Mouse (Mus musculus) limb, embryonic 12.5 days (tissue): ENCODE results near the gene Rims4. TPM values are rescaled to one million over a fixed set of nuclear protein-coding genes. Genes with fewer than 3 reads are reported as not detected.

Experiments used
- ATAC-seq: fragments of 200-750 bp; cut with Nextera tagmentation; 2 replicates; pipeline ENCODE4 v1.8.0; 2017; ENCODE audit warnings: low read depth, moderate TSS enrichment; ENCODE audit not compliant: insufficient number of reproducible peaks, insufficient read depth, low FRiP score, low TSS enrichment
- H3K27ac ChIP-seq: fragments of 300-500 bp; sonication (generic); 2 replicates; pipeline ENCODE4 v1.5.1; 2016; ENCODE audit warnings: mild to moderate bottlenecking, moderate library complexity
- H3K27me3 ChIP-seq: fragments of 300-500 bp; sonication (generic); 2 replicates; pipeline ENCODE4 v1.6.1; 2016; ENCODE audit warnings: mild to moderate bottlenecking, moderate library complexity
- H3K36me3 ChIP-seq: fragments of 300-500 bp; sonication (generic); 2 replicates; pipeline ENCODE4 v1.6.1; 2016; ENCODE audit warnings: mild to moderate bottlenecking, moderate library complexity
- H3K4me1 ChIP-seq: fragments of 300-500 bp; sonication (generic); replicated peaks from 2 replicates; pipeline ENCODE4 v1.6.1; 2016
- H3K4me2 ChIP-seq: fragments of 300-500 bp; sonication (generic); 2 replicates; pipeline ENCODE4 v1.6.1; 2016; ENCODE audit warnings: mild to moderate bottlenecking, moderate library complexity
- H3K4me3 ChIP-seq: fragments of 300-500 bp; sonication (generic); replicated peaks from 2 replicates; pipeline ENCODE4 v1.5.1; 2016; ENCODE audit warnings: mild to moderate bottlenecking
- H3K9ac ChIP-seq: fragments of 300-500 bp; sonication (generic); replicated peaks from 2 replicates; pipeline ENCODE4 v1.6.1; 2016; ENCODE audit warnings: mild to moderate bottlenecking, moderate library complexity
- H3K9me3 ChIP-seq: fragments of 300-500 bp; sonication (generic); 2 replicates; pipeline ENCODE4 v1.6.1; 2016; ENCODE audit warnings: mild to moderate bottlenecking, moderate library complexity
- WGBS: fragments of 180-500 bp; shearing (Covaris S2); methylation state at CpG from one replicate; pipeline ENCODE4 v1.1.7; 2016; 5-methylcytosine and 5-hydroxymethylcytosine counted together
- polyA plus RNA-seq: library from polyadenylated mRNA; unstranded; fragments of >200 nt; fragmentation: Nextera tagmentation; extraction: Ambion mirVana; gene quantifications from 2 replicates; pipeline ENCODE4 v1.2.1, GENCODE M21; 2016

Rims4 gene
- polyA plus RNA-seq, 1 experiment from 2014 or later = 0.26 TPM

DNA sequence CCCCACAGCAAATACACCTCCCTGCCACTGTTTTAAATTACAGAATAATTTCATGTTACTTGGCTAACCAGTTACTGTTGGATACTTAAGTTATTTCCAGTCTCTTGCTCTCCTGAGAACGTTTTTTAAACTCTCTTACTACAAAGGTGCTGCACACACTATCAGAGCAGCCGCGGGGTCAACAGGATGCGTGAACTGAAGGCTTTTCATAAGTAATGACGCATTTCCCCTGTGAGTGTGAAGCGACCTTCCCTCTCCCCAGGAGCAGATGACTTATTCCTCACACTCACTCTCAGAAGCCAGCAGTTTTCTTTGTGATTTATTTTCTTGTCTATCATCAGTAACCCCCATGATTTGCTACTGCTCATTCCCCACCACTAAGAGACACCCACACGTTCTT is 13.7 kb upstream of the Rims4 start:
- Histone ChIP-seq H3K36me3 (no peaks in the 10 kb centered on the region), H3K27me3 (peaks cover 23% of the 10 kb centered on the region; the same call in 1 of the 2 replicates), H3K4me3 (no peak overlapping the region), H3K9ac (no peak overlapping the region), H3K27ac (no peak overlapping the region), H3K9me3 (no peaks in the 10 kb centered on the region), H3K4me2 (no peak overlapping the region), H3K4me1 (peaks cover 4% of the 10 kb centered on the region; the same call in 1 of the 2 replicates)
- WGBS = 36% methylated on average over 7 of the region's 7 CpGs
- no peak for ATAC-seq

DNA sequence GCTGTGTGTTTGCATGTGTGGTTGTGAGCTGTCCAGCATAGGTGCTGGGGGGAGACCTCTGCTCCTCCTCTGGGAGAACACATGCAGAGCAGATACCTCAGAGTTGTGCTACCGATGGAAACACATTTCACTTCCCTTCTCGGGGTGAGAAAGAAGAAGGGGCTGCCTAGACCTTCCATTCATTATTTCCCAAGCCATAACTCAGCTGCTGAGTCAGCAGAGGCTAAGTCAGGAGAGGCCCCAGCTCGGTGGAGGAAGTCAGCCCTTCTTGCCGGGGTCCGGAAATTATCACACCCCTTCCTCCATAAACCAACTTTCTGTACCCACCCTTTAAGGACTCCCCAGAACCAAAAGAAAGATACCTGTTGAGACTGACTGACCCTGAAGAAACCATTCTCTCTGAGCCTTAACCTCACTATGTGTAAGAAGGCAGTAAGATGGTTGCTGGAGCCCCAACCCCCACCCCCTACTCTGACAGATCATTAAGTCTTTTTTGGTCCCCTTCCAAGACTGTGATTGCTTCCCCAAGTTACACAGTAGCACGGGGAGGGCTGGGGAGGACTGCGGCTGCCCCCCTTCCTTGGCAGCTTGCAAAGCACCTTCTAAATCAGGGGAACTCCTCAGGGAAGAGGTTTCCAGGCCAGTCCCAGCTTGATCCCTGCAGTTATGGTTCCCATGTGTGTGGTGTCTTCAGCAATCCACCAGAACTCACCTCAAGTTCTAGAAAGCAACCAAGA is 10.1 kb upstream of the Rims4 start:
- Histone ChIP-seq H3K27ac (no peak overlapping the region), H3K4me3 (no peak overlapping the region), H3K4me2 (no peak overlapping the region), H3K4me1 (peaks cover 4% of the 10 kb centered on the region; the same call in 1 of the 2 replicates), H3K9me3 (no peaks in the 10 kb centered on the region), H3K27me3 (peaks cover 31% of the 10 kb centered on the region; the same call in 1 of the 2 replicates), H3K36me3 (no peaks in the 10 kb centered on the region), H3K9ac (no peak overlapping the region)
- ATAC-seq = no peak
- WGBS = 64% methylated on average over 7 of the region's 7 CpGs

DNA sequence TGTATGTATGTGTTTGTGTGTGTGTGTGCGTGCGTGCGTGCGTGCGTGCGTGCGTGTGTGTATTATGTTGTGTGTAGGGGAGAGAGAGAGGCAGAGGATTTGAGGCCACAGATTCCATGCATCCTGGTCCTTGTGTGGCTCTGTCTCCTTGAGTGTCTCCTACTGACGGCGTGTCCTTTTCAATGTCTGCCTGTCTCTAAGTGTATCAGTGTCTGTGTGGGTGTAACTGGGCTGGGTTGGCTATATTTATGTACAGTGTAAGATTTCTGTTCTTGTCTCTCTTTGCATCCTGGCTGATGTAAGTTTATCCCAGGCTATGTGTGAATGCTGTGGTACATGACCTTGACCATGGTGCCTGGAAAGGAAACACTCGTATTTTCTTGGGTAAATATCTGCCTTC is 6.6 kb upstream of the Rims4 start:
- WGBS = 95% methylated on average over 10 of the region's 10 CpGs

DNA sequence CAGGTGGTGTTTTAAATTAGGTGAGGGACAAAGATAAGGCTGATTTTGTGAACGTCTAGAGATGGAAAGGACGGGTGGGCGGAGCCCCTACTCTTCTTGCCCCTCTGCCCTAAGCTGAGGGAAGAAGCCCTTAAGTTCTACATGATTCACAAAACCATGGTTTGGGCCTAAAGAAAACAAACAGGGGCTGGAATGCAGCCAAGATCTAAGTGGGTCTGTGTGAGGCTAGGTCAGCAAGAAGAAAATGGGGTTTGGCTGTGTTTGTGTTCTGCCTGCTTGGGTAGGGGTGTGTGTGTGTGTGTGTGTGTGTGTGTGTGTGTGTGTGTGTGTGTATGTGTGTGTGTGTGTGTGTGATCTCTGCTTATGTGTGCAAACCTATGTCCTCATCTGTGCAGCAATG is 6.0 kb upstream of the Rims4 start:
- no peaks in the 10 kb centered on the region for H3K9me3 ChIP-seq
- H3K4me3 ChIP-seq = no peak overlapping the region
- no peak overlapping the region for H3K9ac ChIP-seq
- ATAC-seq = no peak
- peaks cover 65% of the 10 kb centered on the region for H3K27me3 ChIP-seq
- H3K27ac ChIP-seq = no peak overlapping the region
- no peaks in the 10 kb centered on the region for H3K36me3 ChIP-seq
- no peak overlapping the region for H3K4me2 ChIP-seq
- 70% methylated on average over 3 of the region's 3 CpGs for WGBS
- peaks cover 4% of the 10 kb centered on the region; the same call in 1 of the 2 replicates for H3K4me1 ChIP-seq

More for the DNA sequence above, 6.6 kb upstream of the Rims4 start:
- Histone ChIP-seq H3K27me3 (peaks cover 60% of the 10 kb centered on the region), H3K27ac (no peak overlapping the region), H3K36me3 (no peaks in the 10 kb centered on the region), H3K4me2 (no peak overlapping the region), H3K9ac (no peak overlapping the region), H3K4me3 (no peak overlapping the region), H3K9me3 (no peaks in the 10 kb centered on the region), H3K4me1 (peaks cover 4% of the 10 kb centered on the region; the same call in 1 of the 2 replicates)
- no peak for ATAC-seq

DNA sequence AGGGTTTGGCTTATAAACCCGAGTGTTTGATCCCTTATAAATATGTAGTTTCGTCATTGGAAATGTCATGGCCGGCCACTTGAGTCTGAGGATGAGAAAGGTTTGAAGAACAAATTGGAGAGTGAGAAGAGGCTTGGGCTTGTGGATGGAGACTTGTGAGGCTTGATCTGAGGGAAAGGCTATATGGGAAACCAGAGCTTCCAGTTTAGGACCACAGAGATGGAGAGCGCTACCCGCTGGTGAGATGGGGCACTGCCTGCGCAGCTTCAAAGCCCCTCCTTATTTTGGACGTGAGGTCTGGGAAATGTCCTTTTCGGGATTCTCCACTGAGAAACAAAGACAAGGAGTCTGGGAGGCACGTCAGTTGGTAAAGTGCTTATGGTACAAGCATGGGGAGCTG is 4.6 kb upstream of the Rims4 start:
- Histone ChIP-seq H3K9me3 (no peaks in the 10 kb centered on the region), H3K4me3 (no peak overlapping the region), H3K4me1 (peaks cover 4% of the 10 kb centered on the region; the same call in 1 of the 2 replicates), H3K9ac (no peak overlapping the region), H3K27ac (no peak overlapping the region), H3K36me3 (no peaks in the 10 kb centered on the region), H3K4me2 (no peak overlapping the region), H3K27me3 (peaks cover 69% of the 10 kb centered on the region)
- 52% methylated on average over 9 of the region's 9 CpGs for WGBS
- no peak for ATAC-seq

DNA sequence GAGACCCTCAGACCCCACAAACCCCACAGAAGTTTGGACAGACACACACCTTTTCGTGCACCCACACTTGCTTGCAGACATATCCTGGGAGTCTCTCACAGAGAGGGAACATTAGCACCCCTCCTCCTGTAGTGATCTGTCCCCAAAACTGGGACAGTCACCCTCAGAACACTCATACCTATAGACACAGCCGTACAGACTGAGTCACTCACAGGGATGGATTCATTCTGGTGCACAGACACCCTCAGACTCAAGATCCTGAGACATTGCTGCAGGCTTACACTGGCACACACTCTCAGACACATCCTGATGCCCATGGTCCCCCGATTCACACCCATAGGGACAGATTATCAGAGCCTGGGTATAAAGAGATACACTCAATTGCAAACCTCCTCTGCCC is 1.1 kb upstream of the Rims4 start:
- peaks cover 96% of the 10 kb centered on the region for H3K27me3 ChIP-seq
- H3K4me1 ChIP-seq = peaks cover 4% of the 10 kb centered on the region; the same call in 1 of the 2 replicates
- no peak overlapping the region for H3K4me3 ChIP-seq
- H3K9ac ChIP-seq = no peak overlapping the region
- no peak overlapping the region for H3K27ac ChIP-seq
- 83% methylated on average over 3 of the region's 3 CpGs for WGBS
- no peak for ATAC-seq
- 0 out of 2 replicates have a peak overlapping the region, but pooled peaks have one; percentile 97 for H3K4me2 ChIP-seq
- H3K36me3 ChIP-seq = no peaks in the 10 kb centered on the region
- no peaks in the 10 kb centered on the region for H3K9me3 ChIP-seq

DNA sequence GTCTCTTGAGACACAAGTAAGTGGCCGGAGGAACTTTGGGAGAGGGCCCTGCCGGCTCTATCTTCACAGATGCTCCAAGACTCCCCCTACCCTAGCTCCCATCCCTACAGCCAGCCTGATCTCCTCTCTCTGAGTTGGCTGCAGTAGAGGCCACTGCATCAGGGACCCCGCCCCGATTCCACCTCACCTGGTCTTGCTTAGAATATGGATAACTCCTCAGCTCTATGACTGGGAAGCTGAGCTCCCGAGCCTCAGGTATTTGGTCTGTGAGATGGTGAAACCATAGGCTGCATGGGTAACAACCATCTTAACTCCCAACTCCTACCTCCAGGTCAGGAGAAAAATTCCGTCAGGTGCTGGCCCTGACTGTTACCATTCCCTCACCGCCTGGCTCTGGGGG is 1.8 kb downstream of the Rims4 start:
- Histone ChIP-seq H3K9ac (no peak overlapping the region), H3K36me3 (no peaks in the 10 kb centered on the region), H3K9me3 (no peaks in the 10 kb centered on the region), H3K4me1 (peaks cover 15% of the 10 kb centered on the region), H3K27ac (no peak overlapping the region), H3K27me3 (peaks cover 97% of the 10 kb centered on the region), H3K4me3 (no peak overlapping the region), H3K4me2 (no peak overlapping the region)
- WGBS = 78% methylated on average over 7 of the region's 7 CpGs
- ATAC-seq = no peak

DNA sequence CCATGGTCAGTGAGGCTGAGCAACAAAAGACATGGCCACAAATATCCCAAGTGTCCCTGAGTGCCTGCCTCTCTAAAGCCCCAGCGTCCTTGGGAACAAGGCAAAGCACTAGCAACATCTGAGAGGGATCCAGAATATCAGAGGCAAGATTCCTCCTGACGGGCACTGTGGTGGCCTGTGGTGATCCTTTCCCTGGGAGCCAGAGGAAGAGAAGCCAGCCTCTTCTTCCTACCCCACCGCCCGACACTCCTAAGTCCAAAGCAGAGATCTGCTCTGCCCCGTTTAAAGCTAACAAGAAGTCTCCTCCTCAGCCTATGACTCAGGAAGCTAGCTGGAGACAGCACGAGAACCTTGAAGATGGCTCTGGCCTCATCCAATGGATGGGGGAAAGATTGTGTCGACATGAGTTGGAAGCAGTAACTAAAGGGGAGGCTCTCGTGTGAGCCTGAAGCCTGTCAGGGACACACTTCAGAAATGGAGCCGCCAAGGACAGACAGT is 3.1 kb downstream of the Rims4 start:
- no peaks in the 10 kb centered on the region for H3K36me3 ChIP-seq
- no peak overlapping the region for H3K27ac ChIP-seq
- H3K4me2 ChIP-seq = no peak overlapping the region
- no peak for ATAC-seq
- peaks cover 91% of the 10 kb centered on the region for H3K27me3 ChIP-seq
- no peaks in the 10 kb centered on the region for H3K9me3 ChIP-seq
- 61% methylated on average over 9 of the region's 9 CpGs for WGBS
- H3K9ac ChIP-seq = no peak overlapping the region
- peaks cover 15% of the 10 kb centered on the region for H3K4me1 ChIP-seq
- no peak overlapping the region for H3K4me3 ChIP-seq

DNA sequence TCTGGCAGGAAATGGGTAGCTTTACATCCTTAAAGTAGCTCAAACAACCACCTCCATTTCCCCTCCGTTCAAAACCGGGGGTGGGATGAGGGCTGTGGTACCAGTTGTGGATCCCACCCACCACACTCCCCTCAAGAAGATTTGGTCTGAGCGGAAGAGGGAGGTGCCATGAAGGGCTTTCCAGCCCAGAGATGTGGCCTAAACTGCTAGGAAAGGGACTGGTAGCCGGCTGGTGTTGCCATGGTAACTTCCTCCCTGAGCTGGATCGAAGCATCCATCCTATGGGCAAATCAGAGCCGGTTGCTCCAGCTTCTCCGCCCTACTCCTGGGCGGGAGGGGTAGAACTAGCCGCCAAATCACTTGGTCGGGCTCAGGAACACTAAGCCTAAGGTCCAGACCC is 4.4 kb downstream of the Rims4 start:
- Histone ChIP-seq H3K27ac (no peak overlapping the region), H3K36me3 (no peaks in the 10 kb centered on the region), H3K4me3 (no peak overlapping the region), H3K9ac (no peak overlapping the region), H3K4me2 (no peak overlapping the region), H3K4me1 (peaks cover 14% of the 10 kb centered on the region), H3K27me3 (peaks cover 91% of the 10 kb centered on the region), H3K9me3 (no peaks in the 10 kb centered on the region)
- ATAC-seq = no peak
- 7% methylated on average over 10 of the region's 10 CpGs for WGBS

DNA sequence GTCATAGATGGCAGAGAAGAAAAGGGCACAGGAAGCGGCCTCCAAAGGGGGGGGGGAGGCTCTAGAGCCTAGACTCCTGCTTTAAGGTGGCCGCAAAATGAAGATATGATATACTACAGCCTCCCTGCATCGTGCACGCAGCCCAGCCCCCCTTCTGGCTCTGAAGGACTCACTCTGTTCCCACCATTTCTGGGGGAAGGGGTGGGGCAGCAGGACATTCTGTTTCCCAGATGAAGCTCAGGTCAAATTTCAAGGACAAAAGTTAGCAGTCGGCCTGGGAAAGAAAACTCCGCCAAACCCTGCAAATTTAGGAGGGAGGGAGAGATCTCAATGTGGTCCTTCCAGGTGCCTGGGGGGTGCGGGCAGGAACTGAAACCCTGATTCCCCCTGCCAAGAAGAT is 4.8 kb downstream of the Rims4 start:
- Histone ChIP-seq H3K9me3 (no peaks in the 10 kb centered on the region), H3K27me3 (peaks cover 90% of the 10 kb centered on the region), H3K4me1 (peaks cover 12% of the 10 kb centered on the region), H3K36me3 (no peaks in the 10 kb centered on the region), H3K9ac (no peak overlapping the region), H3K27ac (no peak overlapping the region), H3K4me3 (no peak overlapping the region), H3K4me2 (no peak overlapping the region)
- no peak for ATAC-seq
- 24% methylated on average over 7 of the region's 7 CpGs for WGBS

DNA sequence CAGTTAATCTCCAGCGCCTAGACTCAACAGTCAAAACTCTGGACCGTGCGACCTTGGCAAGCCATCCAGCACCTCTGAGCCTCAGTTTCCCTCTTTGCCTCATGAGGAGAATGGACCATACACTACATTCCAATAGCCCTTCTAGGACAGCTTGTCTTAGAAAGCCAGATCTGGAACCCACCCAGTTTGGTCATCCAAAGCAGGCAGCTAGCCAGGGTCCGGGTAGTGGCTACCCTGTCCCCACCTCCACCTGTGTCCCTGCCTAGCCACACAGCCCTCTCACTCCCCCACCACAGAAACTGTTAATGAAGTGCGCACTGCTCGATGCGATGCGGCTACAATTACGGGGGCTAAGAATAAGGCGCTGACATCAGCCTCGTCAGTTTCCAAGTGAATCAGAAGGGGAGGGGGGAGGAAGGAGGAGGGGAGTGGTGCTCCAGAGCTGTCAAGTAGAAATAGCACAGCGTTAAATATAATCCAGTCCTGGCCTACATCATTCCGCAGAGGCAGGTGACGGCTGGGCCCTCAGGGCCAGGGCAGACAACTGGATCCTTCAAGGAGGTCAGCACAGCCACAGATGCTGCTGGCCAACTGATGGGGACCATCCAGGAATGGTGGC is 6.5 kb downstream of the Rims4 start:
- H3K27me3 ChIP-seq = peaks cover 72% of the 10 kb centered on the region

More for the DNA sequence above, 6.5 kb downstream of the Rims4 start:
- Histone ChIP-seq H3K4me3 (no peak overlapping the region), H3K9ac (no peak overlapping the region), H3K36me3 (no peaks in the 10 kb centered on the region), H3K9me3 (no peaks in the 10 kb centered on the region), H3K27ac (no peak overlapping the region), H3K4me1 (peaks cover 12% of the 10 kb centered on the region), H3K4me2 (no peak overlapping the region)
- ATAC-seq = no peak
- 63% methylated on average over 14 of the region's 14 CpGs for WGBS
